Mouse (Mus musculus): ENCODE data around the gene St6galnac5. TPM values are rescaled to one million over a fixed set of nuclear protein-coding genes. Genes with fewer than 3 reads are reported as not detected.

St6galnac5 gene
- polyA plus RNA-seq, 1 experiment: 0.28 TPM

DNA sequence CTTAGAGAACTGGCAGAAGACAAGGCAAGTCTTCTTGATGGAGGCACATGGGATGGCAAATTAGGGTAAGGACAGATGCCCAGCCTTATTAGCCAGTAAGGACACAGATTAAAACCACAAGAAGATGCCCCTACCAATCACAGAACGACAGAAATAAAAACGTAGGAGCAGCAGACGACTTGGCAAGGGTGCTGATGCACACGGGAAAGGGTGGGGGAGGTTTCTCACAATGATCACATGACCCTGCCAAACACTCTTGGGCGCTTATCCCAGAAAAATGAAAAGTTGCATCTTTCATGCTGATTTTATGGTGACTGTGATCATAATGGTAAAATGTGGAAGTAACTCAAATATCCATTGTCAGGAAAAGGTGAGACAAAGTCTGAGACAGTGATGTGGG, 75.0 kb downstream of the St6galnac5 start:
- 78% methylated on average over 5 of the region's 5 CpGs for WGBS
- TF ChIP-seq POLR2A (IDR thresholded peaks at IDR 0.05; ENCODE audit: low read depth, low read length): no peak
- TF ChIP-seq CTCF (IDR thresholded peaks at IDR 0.05; ENCODE audit: extremely low read depth, insufficient read length, insufficient replicate concordance, low read depth, low read length): no peak
- no peaks in the 10 kb centered on the region for H3K36me3 ChIP-seq (ENCODE audit: control insufficient read depth, insufficient read depth, low read length)

DNA sequence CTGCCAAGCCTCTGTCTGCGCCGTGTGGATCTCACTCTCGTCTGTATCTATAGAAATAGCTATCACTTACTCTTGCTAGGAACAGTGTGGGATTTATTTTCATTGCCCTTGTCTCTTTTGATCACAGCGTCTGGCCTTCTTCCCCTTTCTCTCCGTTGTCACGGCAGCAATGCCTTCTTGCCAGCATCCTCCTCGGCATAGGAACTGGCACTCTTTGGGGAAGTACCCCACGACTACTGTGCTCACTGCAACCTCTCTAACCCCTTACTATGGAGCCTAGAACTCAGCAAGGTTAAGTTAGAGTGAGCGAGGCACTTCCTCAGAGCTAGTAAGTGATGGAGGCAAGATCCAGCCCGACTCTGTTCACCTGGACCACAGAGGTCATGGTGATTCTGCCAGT, 76.2 kb downstream of the St6galnac5 start:
- H3K27ac ChIP-seq (ENCODE audit: insufficient read depth, low read depth, low read length): no peak overlapping the region
- no peaks in the 10 kb centered on the region for H3K36me3 ChIP-seq (ENCODE audit: control insufficient read depth, insufficient read depth, low read length)
- H3K27me3 ChIP-seq (ENCODE audit: control insufficient read depth, insufficient read depth, low read length): no peaks in the 10 kb centered on the region
- 67% methylated on average over 10 of the region's 10 CpGs for WGBS
- no peak for TF ChIP-seq CTCF (IDR thresholded peaks at IDR 0.05; ENCODE audit: extremely low read depth, insufficient read length, insufficient replicate concordance, low read depth, low read length)
- no peak for TF ChIP-seq POLR2A (IDR thresholded peaks at IDR 0.05; ENCODE audit: low read depth, low read length)
- H3K4me1 ChIP-seq (ENCODE audit: control insufficient read depth, insufficient read depth, insufficient read length, low read length): no peaks in the 10 kb centered on the region
- H3K4me3 ChIP-seq (ENCODE audit: low read depth, low read length): no peak overlapping the region

More for the DNA sequence above, 75.0 kb downstream of the St6galnac5 start:
- H3K27me3 ChIP-seq (ENCODE audit: control insufficient read depth, insufficient read depth, low read length): no peaks in the 10 kb centered on the region
- H3K4me3 ChIP-seq (ENCODE audit: low read depth, low read length): no peak overlapping the region
- H3K4me1 ChIP-seq (ENCODE audit: control insufficient read depth, insufficient read depth, insufficient read length, low read length): no peaks in the 10 kb centered on the region
- H3K27ac ChIP-seq (ENCODE audit: insufficient read depth, low read depth, low read length): no peak overlapping the region

DNA sequence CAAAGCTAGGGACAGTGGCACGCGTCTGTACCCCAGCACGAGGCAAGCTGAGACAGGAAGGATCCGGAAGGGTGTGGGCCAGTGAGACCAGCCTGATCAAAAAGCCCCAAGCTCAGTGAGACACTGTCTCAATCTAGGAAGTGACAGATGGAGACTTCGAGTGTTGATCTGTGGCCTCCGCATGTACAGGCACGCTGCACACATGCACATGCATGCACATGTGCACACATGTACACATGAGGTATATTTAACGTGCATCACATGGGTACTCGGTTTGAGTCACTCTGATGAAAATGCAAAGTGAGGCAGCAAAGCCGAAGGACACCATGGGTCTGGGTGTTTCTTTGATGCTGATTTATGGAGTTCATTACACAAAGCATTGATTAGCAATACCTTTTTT, 77.0 kb downstream of the St6galnac5 start:
- TF ChIP-seq POLR2A (IDR thresholded peaks at IDR 0.05; ENCODE audit: low read depth, low read length) (no peak), CTCF (IDR thresholded peaks at IDR 0.05; ENCODE audit: extremely low read depth, insufficient read length, insufficient replicate concordance, low read depth, low read length) (no peak)
- WGBS: 90% methylated on average over 10 of the region's 10 CpGs
- H3K4me1 ChIP-seq (ENCODE audit: control insufficient read depth, insufficient read depth, insufficient read length, low read length): no peaks in the 10 kb centered on the region
- no peak overlapping the region for H3K27ac ChIP-seq (ENCODE audit: insufficient read depth, low read depth, low read length)
- H3K27me3 ChIP-seq (ENCODE audit: control insufficient read depth, insufficient read depth, low read length): no peaks in the 10 kb centered on the region
- no peaks in the 10 kb centered on the region for H3K36me3 ChIP-seq (ENCODE audit: control insufficient read depth, insufficient read depth, low read length)
- H3K4me3 ChIP-seq (ENCODE audit: low read depth, low read length): no peak overlapping the region

DNA sequence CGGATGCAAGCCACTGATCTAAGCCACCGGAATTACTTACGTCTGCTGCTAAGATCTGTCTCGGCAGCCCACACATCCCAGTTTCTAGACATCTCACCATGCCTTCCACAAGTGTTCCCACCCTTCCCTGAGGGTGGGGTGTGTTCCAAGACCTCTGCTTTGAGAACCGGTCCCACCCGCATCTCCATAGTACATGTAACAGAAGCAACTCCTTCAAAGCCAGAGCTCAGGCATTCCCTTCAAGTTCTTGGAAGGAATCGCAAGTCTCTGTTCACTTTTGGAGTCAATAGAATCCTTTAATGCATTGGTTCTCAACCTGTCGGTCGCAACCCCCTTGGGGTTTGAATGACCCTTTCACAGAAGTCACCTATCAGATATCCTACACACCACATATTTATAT, 83.1 kb downstream of the St6galnac5 start:
- TF ChIP-seq CTCF (IDR thresholded peaks at IDR 0.05; ENCODE audit: extremely low read depth, insufficient read length, insufficient replicate concordance, low read depth, low read length) (no peak), POLR2A (IDR thresholded peaks at IDR 0.05; ENCODE audit: low read depth, low read length) (no peak)
- 91% methylated on average over 9 of the region's 9 CpGs for WGBS
- Histone ChIP-seq H3K27ac (ENCODE audit: insufficient read depth, low read depth, low read length) (no peak overlapping the region), H3K4me3 (ENCODE audit: low read depth, low read length) (no peak overlapping the region), H3K4me1 (ENCODE audit: control insufficient read depth, insufficient read depth, insufficient read length, low read length) (no peaks in the 10 kb centered on the region), H3K36me3 (ENCODE audit: control insufficient read depth, insufficient read depth, low read length) (no peaks in the 10 kb centered on the region), H3K27me3 (ENCODE audit: control insufficient read depth, insufficient read depth, low read length) (no peaks in the 10 kb centered on the region)

DNA sequence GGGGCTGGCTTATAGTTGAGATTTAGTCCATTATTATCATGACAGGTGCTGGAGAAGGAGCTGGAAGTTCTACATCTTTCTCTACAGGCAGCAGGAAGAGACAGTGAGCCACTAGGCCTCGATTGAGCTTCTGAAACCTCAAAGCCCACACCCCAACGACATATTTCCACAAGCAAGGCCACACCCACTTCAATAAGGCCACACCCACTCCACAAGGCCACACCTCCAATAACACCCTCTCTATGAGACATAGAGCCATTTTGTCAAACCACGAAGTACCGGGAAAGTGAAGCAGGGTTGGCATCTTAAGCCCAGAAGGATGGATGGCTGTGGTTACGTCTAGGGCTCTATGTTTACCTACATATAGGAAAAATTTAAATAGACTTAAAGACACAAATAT, 84.8 kb downstream of the St6galnac5 start:
- no peak overlapping the region for H3K4me3 ChIP-seq (ENCODE audit: low read depth, low read length)
- no peak overlapping the region for H3K27ac ChIP-seq (ENCODE audit: insufficient read depth, low read depth, low read length)
- H3K4me1 ChIP-seq (ENCODE audit: control insufficient read depth, insufficient read depth, insufficient read length, low read length): no peaks in the 10 kb centered on the region
- no peaks in the 10 kb centered on the region for H3K27me3 ChIP-seq (ENCODE audit: control insufficient read depth, insufficient read depth, low read length)
- 71% methylated on average over 5 of the region's 5 CpGs for WGBS
- TF ChIP-seq POLR2A (IDR thresholded peaks at IDR 0.05; ENCODE audit: low read depth, low read length): no peak
- TF ChIP-seq CTCF (IDR thresholded peaks at IDR 0.05; ENCODE audit: extremely low read depth, insufficient read length, insufficient replicate concordance, low read depth, low read length): no peak
- H3K36me3 ChIP-seq (ENCODE audit: control insufficient read depth, insufficient read depth, low read length): no peaks in the 10 kb centered on the region

DNA sequence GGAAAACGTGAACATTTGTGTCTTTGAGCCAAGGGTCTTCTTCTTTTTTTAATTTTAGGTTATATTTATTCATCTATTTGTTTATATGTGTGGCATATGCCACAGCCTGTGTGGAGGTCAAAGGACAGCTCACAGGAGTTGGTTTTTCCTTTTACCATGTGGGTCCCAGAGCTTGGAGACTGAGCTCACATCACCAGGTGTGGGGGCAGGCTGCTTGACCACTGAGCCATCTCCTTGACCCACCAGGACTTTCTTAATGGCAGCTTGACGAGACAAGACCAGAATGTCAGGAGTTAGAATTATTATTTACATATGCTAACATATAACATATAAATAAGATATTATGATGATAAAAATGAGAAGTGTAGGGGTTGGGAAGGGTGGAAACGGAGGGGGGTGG, 85.9 kb downstream of the St6galnac5 start:
- Histone ChIP-seq H3K4me3 (ENCODE audit: low read depth, low read length) (no peak overlapping the region), H3K27ac (ENCODE audit: insufficient read depth, low read depth, low read length) (no peak overlapping the region), H3K27me3 (ENCODE audit: control insufficient read depth, insufficient read depth, low read length) (no peaks in the 10 kb centered on the region), H3K36me3 (ENCODE audit: control insufficient read depth, insufficient read depth, low read length) (no peaks in the 10 kb centered on the region), H3K4me1 (ENCODE audit: control insufficient read depth, insufficient read depth, insufficient read length, low read length) (no peaks in the 10 kb centered on the region)
- TF ChIP-seq CTCF (IDR thresholded peaks at IDR 0.05; ENCODE audit: extremely low read depth, insufficient read length, insufficient replicate concordance, low read depth, low read length) (no peak), POLR2A (IDR thresholded peaks at IDR 0.05; ENCODE audit: low read depth, low read length) (no peak)
- WGBS: 58% methylated on average over 3 of the region's 3 CpGs

DNA sequence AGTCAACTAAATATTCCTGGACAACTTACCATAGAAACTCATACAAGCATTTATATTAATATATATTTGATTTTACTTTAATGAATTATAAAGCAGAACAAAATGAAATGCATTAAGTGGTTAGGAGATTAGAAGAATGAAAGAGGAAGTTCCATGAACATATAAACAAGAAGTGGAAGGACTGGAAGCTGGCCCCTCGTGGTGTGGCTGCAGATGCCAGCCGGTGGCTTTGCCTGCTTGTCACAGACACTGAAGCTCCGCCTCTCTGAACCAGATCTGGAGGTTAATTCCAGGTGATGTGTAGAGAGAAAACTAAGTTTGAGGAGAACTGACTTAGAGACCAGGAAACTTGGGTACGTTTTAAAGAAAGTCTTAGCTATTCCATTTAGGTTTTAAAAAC, 87.1 kb downstream of the St6galnac5 start:
- H3K4me3 ChIP-seq (ENCODE audit: low read depth, low read length): no peak overlapping the region
- H3K27ac ChIP-seq (ENCODE audit: insufficient read depth, low read depth, low read length): no peak overlapping the region
- TF ChIP-seq POLR2A (IDR thresholded peaks at IDR 0.05; ENCODE audit: low read depth, low read length) (no peak), CTCF (IDR thresholded peaks at IDR 0.05; ENCODE audit: extremely low read depth, insufficient read length, insufficient replicate concordance, low read depth, low read length) (no peak)
- WGBS: 37% methylated on average over 4 of the region's 4 CpGs
- no peaks in the 10 kb centered on the region for H3K27me3 ChIP-seq (ENCODE audit: control insufficient read depth, insufficient read depth, low read length)
- H3K36me3 ChIP-seq (ENCODE audit: control insufficient read depth, insufficient read depth, low read length): no peaks in the 10 kb centered on the region
- no peaks in the 10 kb centered on the region for H3K4me1 ChIP-seq (ENCODE audit: control insufficient read depth, insufficient read depth, insufficient read length, low read length)

DNA sequence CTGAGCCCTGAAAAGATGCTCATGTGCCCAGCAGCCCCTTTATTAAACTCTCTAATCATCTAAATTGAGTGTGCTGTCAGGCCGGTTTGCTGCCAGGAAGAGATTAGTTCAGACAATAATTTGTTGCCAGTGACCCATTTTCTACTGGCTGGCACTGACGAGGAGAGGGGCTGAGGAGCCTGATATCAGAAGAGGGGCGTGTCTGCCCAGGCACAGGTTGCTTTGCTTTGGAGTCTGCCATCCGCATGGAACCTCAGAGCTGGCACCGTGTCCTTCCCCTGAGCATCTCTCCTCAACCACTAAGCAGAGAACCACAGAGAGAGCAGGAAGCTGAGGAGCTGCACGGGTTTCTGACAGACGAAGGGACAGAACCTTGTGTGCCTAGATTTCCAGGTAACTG, 93.9 kb downstream of the St6galnac5 start:
- no peak overlapping the region for H3K27ac ChIP-seq (ENCODE audit: insufficient read depth, low read depth, low read length)
- no peak overlapping the region for H3K4me3 ChIP-seq (ENCODE audit: low read depth, low read length)
- H3K4me1 ChIP-seq (ENCODE audit: control insufficient read depth, insufficient read depth, insufficient read length, low read length): no peaks in the 10 kb centered on the region
- no peaks in the 10 kb centered on the region for H3K27me3 ChIP-seq (ENCODE audit: control insufficient read depth, insufficient read depth, low read length)
- WGBS: 58% methylated on average over 7 of the region's 7 CpGs
- TF ChIP-seq POLR2A (IDR thresholded peaks at IDR 0.05; ENCODE audit: low read depth, low read length): no peak
- TF ChIP-seq CTCF (IDR thresholded peaks at IDR 0.05; ENCODE audit: extremely low read depth, insufficient read length, insufficient replicate concordance, low read depth, low read length): no peak
- no peaks in the 10 kb centered on the region for H3K36me3 ChIP-seq (ENCODE audit: control insufficient read depth, insufficient read depth, low read length)

Measured in small intestine, adult 2 months (tissue).